Mouse (Mus musculus): ENCODE data around the gene Stx19. TPM values are rescaled to one million over a fixed set of nuclear protein-coding genes. Genes with fewer than 3 reads are reported as not detected.

The Stx19 gene
- total RNA-seq, 2 experiments from 2014 or later = not detected

- intact Hi-C loops (cut with DNase I; ENCODE audit: low total_unique reads) = no loop called here
- no peak for DNase-seq
These were observed 30.9 kb downstream of the Stx19 start for GRCm38 (mm10) chr16:62845341-62845740.

GRCm38 (mm10) chr16:62846498-62847312 lies 32.2 kb downstream of the Stx19 start, which contains the start of gene Arl13b:
TSS of gene Arl13b (minus strand) at chr16:62847040.
- peak; percentile 92 for DNase-seq
- intact Hi-C loops (cut with DNase I; ENCODE audit: low total_unique reads) = no loop called here

- no peak for DNase-seq
- intact Hi-C loops (cut with DNase I; ENCODE audit: low total_unique reads) = no loop called here
These were observed 38.2 kb downstream of the Stx19 start for GRCm38 (mm10) chr16:62852464-62853252.

- DNase-seq = no peak
- intact Hi-C loops (cut with DNase I; ENCODE audit: low total_unique reads) = no loop called here
These were observed 39.2 kb downstream of the Stx19 start for GRCm38 (mm10) chr16:62853611-62854126.

- intact Hi-C loops (cut with DNase I; ENCODE audit: low total_unique reads) = no loop called here
- DNase-seq = peak; percentile 80
These were observed 40.0 kb downstream of the Stx19 start, which contains the start of gene Pros1 for GRCm38 (mm10) chr16:62854191-62855068. TSS of gene Pros1 (plus strand) at chr16:62854307.

GRCm38 (mm10) chr16:62855385-62855784 lies 40.9 kb downstream of the Stx19 start:
- no peak for DNase-seq
- intact Hi-C loops (cut with DNase I; ENCODE audit: low total_unique reads) = no loop called here

GRCm38 (mm10) chr16:62856273-62856672 lies 41.8 kb downstream of the Stx19 start:
- intact Hi-C loops (cut with DNase I; ENCODE audit: low total_unique reads) = no loop called here
- DNase-seq = no peak

- DNase-seq = no peak
- intact Hi-C loops (cut with DNase I; ENCODE audit: low total_unique reads) = no loop called here
These were observed 43.0 kb downstream of the Stx19 start for GRCm38 (mm10) chr16:62857498-62857897.

- intact Hi-C loops (cut with DNase I; ENCODE audit: low total_unique reads) = no loop called here
- no peak for DNase-seq
These were observed 43.5 kb downstream of the Stx19 start for GRCm38 (mm10) chr16:62858018-62858417.

GRCm38 (mm10) chr16:62860140-62860539 lies 45.7 kb downstream of the Stx19 start:
- intact Hi-C loops (cut with DNase I; ENCODE audit: low total_unique reads) = no loop called here

GRCm38 (mm10) chr16:62861455-62861854 lies 47.0 kb downstream of the Stx19 start:
- no peak for DNase-seq
- intact Hi-C loops (cut with DNase I; ENCODE audit: low total_unique reads) = no loop called here

More at GRCm38 (mm10) chr16:62860140-62860539, 45.7 kb downstream of the Stx19 start:
- no peak for DNase-seq

- intact Hi-C loops (cut with DNase I; ENCODE audit: low total_unique reads) = no loop called here
These were observed 58.2 kb downstream of the Stx19 start for GRCm38 (mm10) chr16:62872688-62873117.

GRCm38 (mm10) chr16:62873180-62873579 lies 58.7 kb downstream of the Stx19 start:
- DNase-seq = no peak
- intact Hi-C loops (cut with DNase I; ENCODE audit: low total_unique reads) = no loop called here

More at GRCm38 (mm10) chr16:62872688-62873117, 58.2 kb downstream of the Stx19 start:
- DNase-seq = no peak

Small RNAs within 50 kb of the gene (microRNA-seq; reads per million reads assigned to microRNA genes)
- 0 reads per million in 2 experiments for gene Gm25986

Other genes with a start within 250 kb of the Stx19 start
- gene Nsun3, start 27.9 kb upstream of the Stx19 start, total RNA-seq (2021) = 1 to 10 TPM; 5.9 to 6.1 TPM
- 1 to 10 TPM; 6.2 to 6.7 TPM for gene Arl13b, start 32.4 kb downstream of the Stx19 start, total RNA-seq (2021)
- gene Pros1, start 39.6 kb downstream of the Stx19 start, total RNA-seq (2021) = 10 to 100 TPM; 14.4 to 15.8 TPM